16 mouse cellular contexts compared by ENCODE assay signal in genomic region chr8:82630486-82630885, GRCm38 (mm10).
"Had no signal": no experiment of that assay in that cellular context is flagged by ENCODE, and none has a peak within 500 bp of the region (broad histone marks: within the 10 kb centered on the region; RNA-seq: fewer than 3 reads in every experiment).

No protein-coding gene starts in this region.

- H3K4me3 ChIP-seq: layer of hippocampus, adult 2 months; limb, embryonic 15.5 days; lung, embryonic 15.5 days had no signal

- H3K4me2 ChIP-seq: limb, embryonic 15.5 days; liver, embryonic 11.5 days; lung, embryonic 15.5 days; midbrain, embryonic 11.5 days had no signal

- H3K9me3 ChIP-seq: limb, embryonic 15.5 days; lung, embryonic 15.5 days had no signal

- H3K4me1 ChIP-seq: limb, embryonic 15.5 days; lung, embryonic 15.5 days had no signal

- H3K27me3 ChIP-seq: limb, embryonic 15.5 days; lung, embryonic 15.5 days had no signal

- H3K36me3 ChIP-seq: limb, embryonic 15.5 days; lung, embryonic 15.5 days had no signal

- DNase-seq: kidney, postnatal 25 days; layer of hippocampus, adult 9-11 months; liver, postnatal 0 days; lung, postnatal 10 days; lung, postnatal 36 days; midbrain, embryonic 14.5 days; thymus, adult 2 months; thymus, postnatal 14 days; thymus, postnatal 4 days had no signal

- H3K27ac ChIP-seq: kidney, postnatal 0 days; layer of hippocampus, adult 2 months; limb, embryonic 15.5 days; liver, embryonic 14.5 days; lung, embryonic 15.5 days had no signal

- ATAC-seq: liver, postnatal 0 days had no signal

- H3K9ac ChIP-seq: limb, embryonic 15.5 days; liver, embryonic 14.5 days; liver, postnatal 0 days; lung, embryonic 15.5 days had no signal
